Mouse (Mus musculus) G1E (cell line): ENCODE data around the gene Trim80.

Source experiments
- CTCF ChIP-seq: IDR thresholded peaks from 2 replicates; pipeline ENCODE4 v1.5.1; 2012; ENCODE audit warnings: low read depth, low read length, inconsistent platforms, mixed read lengths
- GATA1 ChIP-seq: IDR thresholded peaks from 2 replicates; pipeline ENCODE4 v1.6.1; 2012; ENCODE audit warnings: borderline replicate concordance, low read length, inconsistent platforms, mixed read lengths
- TAL1 ChIP-seq: conservative IDR thresholded peaks from 2 replicates; pipeline ENCODE4 v1.6.1; 2012; ENCODE audit warnings: low read depth, low read length, inconsistent platforms, mixed read lengths

GRCm38 (mm10) chr11:115391358-115391757, 49.0 kb upstream of the Trim80 start:
- no peak for TF ChIP-seq CTCF
- TF ChIP-seq TAL1, result no peak
- no peak for TF ChIP-seq GATA1
